Mouse (Mus musculus) CH12.LX (cell line): ENCODE results near the gene Cacng8. TPM values are rescaled to one million over a fixed set of nuclear protein-coding genes. Genes with fewer than 3 reads are reported as not detected.

Experiments used
- DNase-seq: peaks from one replicate; pipeline ENCODE4 v3.0.0-alpha.2; 2013; ENCODE audit errors: extremely low read depth
- H3K27ac ChIP-seq: 2 replicates; pipeline ENCODE4 v1.5.1; 2012; ENCODE audit warnings: low read depth, mild to moderate bottlenecking, control low read depth, moderate library complexity; ENCODE audit not compliant: insufficient read depth
- H3K27me3 ChIP-seq: replicated peaks from 2 replicates; pipeline ENCODE3; 2012; ENCODE audit warnings: inconsistent platforms
- H3K36me3 ChIP-seq, 2 experiments: replicated peaks in 1 of 2; 2 replicates each; pipeline versions ENCODE3 to v1.6.1; 2012; ENCODE audit warnings: inconsistent platforms in 1 of 2, low read length in 1 of 2, mild to moderate bottlenecking in 1 of 2, mixed read lengths in 1 of 2, moderate library complexity in 1 of 2; ENCODE audit not compliant: control insufficient read depth in 1 of 2, insufficient read depth in 1 of 2
- H3K4me1 ChIP-seq, 2 experiments: 2 replicates each; pipeline ENCODE4 v1.6.1; 2012; ENCODE audit warnings: inconsistent platforms in 1 of 2, moderate library complexity in 1 of 2; ENCODE audit not compliant: insufficient read depth in 2 of 2, control insufficient read depth in 1 of 2
- H3K4me2 ChIP-seq: 2 replicates; pipeline ENCODE4 v1.6.1; 2012; ENCODE audit warnings: low read depth, mild to moderate bottlenecking, control low read depth; ENCODE audit not compliant: poor library complexity, insufficient read depth, severe bottlenecking
- H3K4me3 ChIP-seq, 3 experiments: fragments of 150-350 bp in 1 of 3; sonication (generic) in 1 of 3; replicated peaks in 1 of 3; 2 replicates each; pipeline versions ENCODE3 to v1.5.1; 2011 to 2012; ENCODE audit warnings: low read depth in 2 of 3, low read length in 2 of 3, mild to moderate bottlenecking in 2 of 3, moderate library complexity in 2 of 3, control low read depth in 1 of 3, improper control_type of control experiment in 1 of 3, inconsistent platforms in 1 of 3, mixed read lengths in 1 of 3; ENCODE audit not compliant: poor library complexity in 1 of 3
- H3K79me2 ChIP-seq: replicated peaks from 2 replicates; pipeline ENCODE4 v1.6.1; 2012; ENCODE audit warnings: mild to moderate bottlenecking, moderate library complexity; ENCODE audit not compliant: control insufficient read depth, poor library complexity, insufficient read depth, severe bottlenecking; ENCODE audit errors: extremely low read depth
- H3K9ac ChIP-seq: 2 replicates; pipeline ENCODE4 v1.6.1; 2012; ENCODE audit warnings: low read depth, mild to moderate bottlenecking, control low read depth, moderate library complexity; ENCODE audit not compliant: insufficient read depth
- H3K9me3 ChIP-seq: replicated peaks from 2 replicates; pipeline ENCODE3; 2012; ENCODE audit warnings: low read length, inconsistent platforms, mixed read lengths
- CHD1 ChIP-seq: IDR thresholded peaks from 2 replicates; pipeline ENCODE4 v1.6.1; 2012; ENCODE audit warnings: low read depth, low read length, improper control_type of control experiment, inconsistent platforms
- CHD2 ChIP-seq: IDR thresholded peaks from 2 replicates; pipeline ENCODE4 v1.6.1; 2011; ENCODE audit warnings: low read length, improper control_type of control experiment
- CTCF ChIP-seq, 2 experiments: IDR thresholded peaks in 1 of 2; conservative IDR thresholded peaks in 1 of 2; 2 replicates each; pipeline ENCODE4 v1.5.1; 2011 to 2012; ENCODE audit warnings: low read depth in 2 of 2, low read length in 2 of 2, improper control_type of control experiment in 1 of 2, inconsistent platforms in 1 of 2, mild to moderate bottlenecking in 1 of 2, moderate library complexity in 1 of 2
- ELF1 ChIP-seq: IDR thresholded peaks from 2 replicates; pipeline ENCODE4 v1.6.1; 2014; ENCODE audit warnings: low read depth, mild to moderate bottlenecking, inconsistent platforms, low read length, improper control_type of control experiment
- EP300 ChIP-seq: IDR thresholded peaks from 2 replicates; pipeline ENCODE4 v1.6.1; 2011; ENCODE audit warnings: low read length, improper control_type of control experiment
- GABPA ChIP-seq: IDR thresholded peaks from 2 replicates; pipeline ENCODE4 v1.6.1; 2012; ENCODE audit warnings: low read depth, low read length, improper control_type of control experiment, inconsistent platforms; ENCODE audit not compliant: insufficient replicate concordance
- HCFC1 ChIP-seq: IDR thresholded peaks from 2 replicates; pipeline ENCODE4 v1.6.1; 2012; ENCODE audit warnings: low read depth, mild to moderate bottlenecking, inconsistent platforms, low read length, improper control_type of control experiment
- IRF4 ChIP-seq: IDR thresholded peaks from 2 replicates; pipeline ENCODE4 v1.6.1; 2014; ENCODE audit warnings: low read depth, mild to moderate bottlenecking, inconsistent platforms, low read length, improper control_type of control experiment
- JUN ChIP-seq: IDR thresholded peaks from 2 replicates; pipeline ENCODE4 v1.6.1; 2011; ENCODE audit warnings: low read depth, mild to moderate bottlenecking, low read length, improper control_type of control experiment, moderate library complexity; ENCODE audit not compliant: insufficient read depth
- JUND ChIP-seq: conservative IDR thresholded peaks from 2 replicates; pipeline ENCODE4 v1.6.1; 2011; ENCODE audit warnings: low read depth, low read length, improper control_type of control experiment
- KAT2A ChIP-seq: IDR thresholded peaks from 2 replicates; pipeline ENCODE4 v1.6.1; 2012; ENCODE audit warnings: low read length, improper control_type of control experiment, inconsistent platforms; ENCODE audit not compliant: insufficient replicate concordance
- MAZ ChIP-seq: IDR thresholded peaks from 2 replicates; pipeline ENCODE4 v1.6.1; 2012; ENCODE audit warnings: low read depth, mild to moderate bottlenecking, inconsistent platforms, low read length, improper control_type of control experiment, moderate library complexity
- MEF2A ChIP-seq: IDR thresholded peaks from 2 replicates; pipeline ENCODE4 v1.6.1; 2014; ENCODE audit warnings: low read depth, mild to moderate bottlenecking, inconsistent platforms, low read length, improper control_type of control experiment, borderline replicate concordance
- MXI1 ChIP-seq: IDR thresholded peaks from 2 replicates; pipeline ENCODE4 v1.6.1; 2011; ENCODE audit warnings: mild to moderate bottlenecking, low read depth, low read length, improper control_type of control experiment
- MYC ChIP-seq: IDR thresholded peaks from 2 replicates; pipeline ENCODE4 v1.6.1; 2011; ENCODE audit warnings: low read depth, mild to moderate bottlenecking, improper control_type of control experiment, low read length
- NELFE ChIP-seq: IDR thresholded peaks from 2 replicates; pipeline ENCODE4 v1.6.1; 2011; ENCODE audit warnings: low read depth, low read length, improper control_type of control experiment
- POLR2A ChIP-seq: IDR thresholded peaks from 2 replicates; pipeline ENCODE4 v1.6.1; 2011; ENCODE audit warnings: low read depth, mild to moderate bottlenecking, improper control_type of control experiment, low read length
- POLR2AphosphoS2 ChIP-seq: IDR thresholded peaks from 2 replicates; pipeline ENCODE4 v1.6.1; 2011; ENCODE audit warnings: low read depth, low read length, improper control_type of control experiment
- RAD21 ChIP-seq: IDR thresholded peaks from 2 replicates; pipeline ENCODE4 v1.6.1; 2011; ENCODE audit warnings: low read depth, mild to moderate bottlenecking, low read length, improper control_type of control experiment, moderate library complexity
- RCOR1 ChIP-seq: conservative IDR thresholded peaks from 2 replicates; pipeline ENCODE4 v1.6.1; 2012; ENCODE audit warnings: low read depth, mild to moderate bottlenecking, inconsistent platforms, low read length, improper control_type of control experiment
- SIN3A ChIP-seq: IDR thresholded peaks from 2 replicates; pipeline ENCODE4 v1.6.1; 2012; ENCODE audit warnings: low read length, improper control_type of control experiment, inconsistent platforms
- SMC3 ChIP-seq: IDR thresholded peaks from 2 replicates; pipeline ENCODE4 v1.6.1; 2011; ENCODE audit warnings: low read depth, low read length, improper control_type of control experiment
- TBP ChIP-seq: conservative IDR thresholded peaks from 2 replicates; pipeline ENCODE4 v1.6.1; 2011; ENCODE audit warnings: low read depth, low read length, improper control_type of control experiment
- TCF12 ChIP-seq: IDR thresholded peaks from 2 replicates; pipeline ENCODE4 v1.6.1; 2014; ENCODE audit warnings: low read depth, mild to moderate bottlenecking, inconsistent platforms, low read length, improper control_type of control experiment
- USF1 ChIP-seq: IDR thresholded peaks from 2 replicates; pipeline ENCODE4 v1.6.1; 2014; ENCODE audit warnings: low read depth, mild to moderate bottlenecking, inconsistent platforms, low read length, improper control_type of control experiment
- ZMIZ1 ChIP-seq: IDR thresholded peaks from 2 replicates; pipeline ENCODE4 v1.6.1; 2012; ENCODE audit warnings: low read depth, mild to moderate bottlenecking, inconsistent platforms, low read length, improper control_type of control experiment
- ZNF384 ChIP-seq: IDR thresholded peaks from 2 replicates; pipeline ENCODE4 v1.6.1; 2012; ENCODE audit warnings: low read depth, low read length, improper control_type of control experiment, inconsistent platforms
- dilution Hi-C: fragments of 300-500 bp; cut with MboI; formaldehyde crosslinking; loops from 2 replicates; pipeline ENCODE4 v1.14.3; 2020; ENCODE audit warnings: low sequenced_read_pairs; ENCODE audit not compliant: extremely low pct_unique_long_range_greater_than_20kb, extremely low pct_ligation_motif_present
- in situ Hi-C: fragments of 300-500 bp; cut with MboI; formaldehyde crosslinking; loops from 3 replicates; pipeline ENCODE4 v1.14.3; 2019; ENCODE audit warnings: low sequenced_read_pairs, low pct_ligation_motif_present, low pct_unique_long_range_greater_than_20kb, mixed read lengths
- polyA plus RNA-seq: library from polyadenylated mRNA; unstranded; fragments of >175 nt; gene quantifications from 2 replicates; pipeline ENCODE4 v1.2.1, GENCODE M21; 2012; ENCODE audit warnings: low read depth; ENCODE audit not compliant: insufficient read length
- total RNA-seq, 2 experiments: library from RNA; depleted of rRNA; stranded (reverse); fragments of 300-350 nt in 1 of 2; fragments of >200 nt in 1 of 2; gene quantifications; 2 replicates each; pipeline ENCODE4 v1.2.3; 2012 to 2014

Cacng8 gene
- total and polyA plus RNA-seq, 3 experiments: 0.43 to 1.2 (median 0.51) TPM

DNA sequence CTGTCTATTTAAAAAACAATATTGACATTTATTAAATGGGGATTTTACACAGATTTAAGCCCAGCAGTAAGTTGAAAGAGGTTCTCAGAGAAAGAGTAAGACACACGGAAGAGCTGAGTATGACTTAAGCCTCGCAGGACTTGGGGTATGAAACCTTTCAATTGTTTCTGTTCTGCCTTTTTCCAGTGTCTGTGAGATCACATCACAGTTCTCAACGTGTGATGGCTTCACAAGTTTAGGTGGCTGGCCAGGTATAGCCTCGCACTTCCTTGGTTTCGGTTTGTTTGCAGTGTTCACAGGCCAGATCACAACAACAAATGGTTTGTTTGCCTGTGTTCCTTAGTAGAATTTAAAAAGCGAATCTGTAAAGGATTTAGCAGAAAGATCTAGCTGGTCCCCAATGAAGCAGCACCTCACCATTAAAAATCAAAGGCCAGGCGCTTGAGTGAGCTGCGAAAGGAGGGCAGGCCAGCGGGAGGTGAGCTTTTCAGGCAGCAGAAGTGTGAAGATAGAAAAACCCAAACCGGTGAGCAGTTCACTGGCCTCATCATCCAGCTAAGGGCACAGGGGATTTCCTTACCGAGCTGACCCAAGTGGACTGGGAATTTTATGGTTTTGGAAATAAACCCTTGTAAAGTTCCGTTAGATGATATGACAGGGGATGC is 62.5 kb downstream of the Cacng8 start:
- H3K36me3 ChIP-seq: no peaks in the 10 kb centered on the region
- in situ Hi-C loops: no loop called here
- dilution Hi-C loops: no loop called here

DNA sequence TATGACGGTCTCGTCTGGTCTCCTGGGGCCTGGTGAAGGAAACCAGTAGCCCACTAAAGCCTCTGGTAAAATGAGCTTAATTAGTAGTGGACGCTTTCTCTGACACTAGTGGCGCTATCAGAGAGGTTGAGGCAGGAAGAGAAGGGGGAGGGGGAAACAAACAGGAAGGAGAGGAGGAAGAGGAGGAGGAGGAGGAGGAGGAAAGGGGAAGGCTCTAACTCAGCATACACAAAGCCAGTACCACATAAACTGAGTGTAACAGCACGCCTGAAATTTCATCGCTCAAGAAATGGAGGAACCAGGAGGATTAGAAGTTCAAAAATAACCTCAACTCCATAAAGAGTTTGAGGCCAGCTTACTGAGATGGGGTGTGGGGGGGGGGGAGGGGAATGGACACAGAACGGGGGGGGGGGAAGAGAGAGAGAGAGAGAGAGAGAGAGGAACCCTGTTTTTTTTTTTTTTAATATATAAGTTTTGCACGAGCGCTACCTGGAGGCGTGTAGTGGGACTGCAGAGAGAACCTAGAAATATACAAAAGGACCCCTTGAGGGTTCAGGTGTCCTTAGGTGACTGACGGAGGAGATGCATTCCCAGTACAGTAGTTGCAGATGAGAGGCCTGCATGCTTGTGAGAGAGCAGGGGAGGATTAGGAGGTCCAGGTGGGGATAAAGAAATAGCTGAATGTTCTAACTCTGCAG is 63.2 kb downstream of the Cacng8 start:
- Histone ChIP-seq H3K27me3 (no peaks in the 10 kb centered on the region), H3K4me2 (peak overlapping the region; percentile 72), H3K79me2 (no peaks in the 10 kb centered on the region), H3K27ac (peak overlapping the region; percentile 57), H3K4me3 (peak overlapping the region in 1 of 3 experiments; percentile 36), H3K9ac (peak overlapping the region; percentile 15), H3K36me3 (no peaks in the 10 kb centered on the region), H3K9me3 (no peaks in the 10 kb centered on the region), H3K4me1 (peaks cover 2 to 60% of the 10 kb centered on the region in 2 experiments; a peak in 3 of 4 replicates)
- dilution Hi-C loops: no loop called here
- TF ChIP-seq POLR2A: no peak
- TF ChIP-seq MEF2A: 0 out of 2 replicates have a peak, but pooled peaks have one; percentile 17
- peak; percentile 56 for TF ChIP-seq CHD2
- peak; percentile 52 for TF ChIP-seq HCFC1
- peak; percentile 93 for TF ChIP-seq ZNF384
- TF ChIP-seq CTCF (conservative IDR thresholded peaks at IDR 0.05 in 1 of 2, IDR thresholded peaks at IDR 0.05 in 1 of 2; ENCODE audit: low read depth in 2 of 2, low read length in 2 of 2): peak in 1 of 2 experiments; percentile 55; a peak in 2 of 4 replicates
- TF ChIP-seq SMC3: peak; percentile 16; the same call in 1 of the 2 replicates
- TF ChIP-seq JUND: no peak
- no peak for TF ChIP-seq JUN
- peak; percentile 56; the same call in 1 of the 2 replicates for TF ChIP-seq ELF1
- TF ChIP-seq MXI1: 0 out of 2 replicates have a peak, but pooled peaks have one; percentile 44
- peak; percentile 46 for TF ChIP-seq RAD21
- peak; percentile 66; the same call in 1 of the 2 replicates for TF ChIP-seq MAZ
- in situ Hi-C loops: no loop called here
- DNase-seq: peak; percentile 44

More for the DNA sequence above, 62.5 kb downstream of the Cacng8 start:
- peak; percentile 51 for DNase-seq
- Histone ChIP-seq H3K79me2 (no peaks in the 10 kb centered on the region), H3K4me1 (peaks cover 2 to 60% of the 10 kb centered on the region in 2 experiments; a peak in 3 of 4 replicates), H3K27me3 (no peaks in the 10 kb centered on the region), H3K9ac (peak overlapping the region; percentile 15), H3K27ac (peak overlapping the region; percentile 11), H3K9me3 (no peaks in the 10 kb centered on the region), H3K4me2 (peak overlapping the region; percentile 72), H3K4me3 (peak overlapping the region in 1 of 3 experiments; percentile 36)
- no peak; the same call in 1 of the 2 replicates for TF ChIP-seq ZMIZ1
- TF ChIP-seq GABPA: no peak
- TF ChIP-seq POLR2AphosphoS2: no peak
- no peak for TF ChIP-seq USF1
- TF ChIP-seq KAT2A: no peak
- 0 out of 2 replicates have a peak, but pooled peaks have one; percentile 10 for TF ChIP-seq TCF12
- peak; percentile 48; the same call in 1 of the 2 replicates for TF ChIP-seq EP300
- TF ChIP-seq CTCF (conservative IDR thresholded peaks at IDR 0.05 in 1 of 2, IDR thresholded peaks at IDR 0.05 in 1 of 2; ENCODE audit: low read depth in 2 of 2, low read length in 2 of 2): no peak
- TF ChIP-seq NELFE: 0 out of 2 replicates have a peak, but pooled peaks have one; percentile 31
- 0 out of 2 replicates have a peak, but pooled peaks have one; percentile 40 for TF ChIP-seq TBP
- TF ChIP-seq CHD1: no peak
- peak; percentile 59; the same call in 1 of the 2 replicates for TF ChIP-seq IRF4
- TF ChIP-seq POLR2A: peak; percentile 37; the same call in 1 of the 2 replicates
- 0 out of 2 replicates have a peak, but pooled peaks have one; percentile 74 for TF ChIP-seq RCOR1
- TF ChIP-seq MYC: peak; percentile 32; the same call in 1 of the 2 replicates
- no peak for TF ChIP-seq MAZ
- peak; percentile 30; the same call in 1 of the 2 replicates for TF ChIP-seq HCFC1
- TF ChIP-seq JUND: no peak
- TF ChIP-seq SIN3A: no peak
- peak; percentile 41 for TF ChIP-seq ELF1
- peak; percentile 32 for TF ChIP-seq CHD2
